Mouse (Mus musculus): ENCODE results near the gene Ddx41.
A peak's percentile ranks its signal among the peaks of the same experiment; 100 is the strongest.

GRCm38 (mm10) chr13:55516955-55517354, 19.5 kb downstream of the Ddx41 start:
- peak; percentile 98 for TF ChIP-seq CTCF (IDR thresholded peaks at IDR 0.05; ENCODE audit: extremely low read depth, insufficient read length, insufficient replicate concordance, low read depth, low read length)
- no peak for TF ChIP-seq POLR2A (IDR thresholded peaks at IDR 0.05; ENCODE audit: low read depth, low read length)
